Mouse (Mus musculus) urinary bladder, postnatal 4 days (tissue): ENCODE data around the gene Pkm.

Source experiments
- DNase-seq, 2 experiments: peaks; one replicate each; pipeline ENCODE4 v3.0.0; 2021 to 2022; ENCODE audit warnings: low spot score in 2 of 2

The Pkm gene

DNA sequence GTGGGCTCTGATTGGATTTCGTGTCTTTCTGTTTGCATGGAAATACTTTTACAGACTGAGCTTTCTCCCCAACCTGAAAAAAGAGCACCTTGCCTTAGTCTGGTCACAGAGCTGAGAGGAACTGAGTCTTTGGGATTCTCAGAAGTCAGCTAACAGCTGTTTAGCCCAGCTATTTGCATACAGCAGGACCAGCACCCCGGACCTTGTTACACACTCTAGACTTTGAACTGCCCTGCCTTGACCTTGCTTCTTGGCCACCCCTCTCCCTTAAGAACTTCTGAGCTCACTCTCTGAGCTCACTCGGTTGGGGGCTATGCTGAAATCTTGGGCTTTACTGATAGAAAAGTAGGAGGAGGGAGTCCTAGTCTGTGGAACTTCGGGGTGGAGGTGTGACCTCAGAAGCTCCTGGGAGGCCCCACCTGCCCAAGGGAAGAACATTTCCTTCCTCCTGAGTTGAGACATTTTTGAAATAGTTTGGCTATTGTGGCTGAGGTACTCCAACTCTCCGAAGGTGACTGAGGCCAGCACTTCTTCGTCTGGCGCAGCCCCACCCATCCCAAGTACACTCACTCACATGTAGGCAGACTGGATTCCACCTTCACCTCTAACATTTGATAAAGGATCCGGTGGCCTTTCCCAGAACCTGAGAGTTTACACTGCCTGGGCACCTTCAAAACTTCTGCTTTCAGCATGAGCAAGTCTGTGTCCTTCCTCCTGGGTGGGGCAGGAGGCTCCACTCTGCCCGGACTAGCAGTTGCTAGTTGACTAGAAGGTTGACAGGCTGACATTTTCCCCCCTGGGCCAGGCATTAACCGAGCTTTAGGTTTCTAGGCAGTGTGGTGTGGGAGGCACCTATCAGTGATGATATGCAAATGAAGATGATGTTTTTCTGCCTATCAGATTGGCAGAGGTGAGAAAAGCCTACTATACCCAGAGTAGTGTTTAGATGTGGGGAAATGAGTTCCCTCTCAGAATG is 51.0 kb downstream of the Pkm start:
- no peak for DNase-seq

DNA sequence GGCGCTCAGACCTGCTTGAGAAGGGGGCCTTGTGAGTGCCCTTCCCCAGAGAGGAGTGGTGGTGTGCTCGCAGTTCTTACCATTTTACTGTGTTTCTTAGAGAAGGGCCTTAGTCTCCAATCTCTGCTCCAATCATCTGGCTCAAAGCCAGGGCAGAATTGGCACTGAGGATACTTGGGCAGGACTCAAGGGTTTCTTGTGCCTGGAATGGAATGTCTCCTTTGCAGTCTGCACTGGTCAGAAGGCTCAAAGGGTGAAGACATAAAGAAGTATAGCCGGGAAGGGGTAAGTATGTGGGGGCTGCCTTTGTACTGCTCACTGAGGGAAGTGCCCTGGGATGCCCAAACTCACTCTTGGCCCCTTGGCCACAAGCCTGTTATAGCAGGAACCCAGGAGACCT is 53.1 kb downstream of the Pkm start:
- DNase-seq: no peak

DNA sequence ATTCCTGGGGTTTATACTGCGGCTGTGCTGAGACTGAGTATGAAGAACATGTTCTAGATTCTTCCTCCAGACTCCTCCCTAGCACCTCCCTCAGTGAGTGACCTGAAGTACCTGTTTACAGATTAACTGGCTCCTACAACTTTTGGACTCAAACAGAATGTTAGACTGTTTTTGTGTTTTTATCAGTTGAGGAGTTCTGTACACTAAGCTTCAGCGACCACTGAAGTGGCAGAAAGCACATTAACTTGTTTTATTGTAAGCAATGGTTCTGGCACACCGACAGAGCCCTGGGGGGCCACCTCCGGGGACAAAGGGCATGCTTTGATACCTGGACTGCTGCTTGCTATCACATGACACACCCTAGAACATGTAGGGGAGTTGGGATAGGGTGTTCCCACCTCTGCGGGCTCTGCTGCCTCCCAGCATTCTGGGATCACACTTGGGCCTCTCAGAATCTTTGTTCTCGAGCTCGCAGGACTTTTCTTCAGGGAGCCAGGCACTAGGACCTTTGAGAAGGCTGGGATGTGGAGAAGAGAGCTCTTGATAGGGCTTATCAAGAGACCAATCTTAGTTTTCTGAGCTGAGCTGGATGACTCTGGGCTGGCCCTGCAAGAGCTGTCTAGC is 60.2 kb downstream of the Pkm start:
- DNase-seq: no peak

DNA sequence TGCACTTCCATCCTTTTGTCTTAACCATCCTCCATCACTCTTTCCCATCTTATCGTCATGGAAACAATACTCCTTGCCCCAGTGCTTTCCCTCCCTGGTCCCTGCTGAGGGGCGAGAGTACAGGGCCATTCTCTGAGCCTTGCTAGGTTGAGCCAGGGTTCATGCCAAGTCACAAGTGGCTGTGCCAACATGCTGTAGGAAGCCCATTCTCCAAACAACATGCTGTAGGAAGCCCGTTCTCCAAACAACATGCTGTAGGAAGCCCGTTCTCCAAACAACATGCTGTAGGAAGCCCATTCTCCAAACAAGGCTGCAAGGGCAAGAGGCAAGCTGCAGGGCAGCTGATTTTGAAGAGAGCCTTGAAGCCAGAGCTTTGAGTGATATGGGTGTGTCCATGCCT is 62.1 kb downstream of the Pkm start:
- no peak for DNase-seq

DNA sequence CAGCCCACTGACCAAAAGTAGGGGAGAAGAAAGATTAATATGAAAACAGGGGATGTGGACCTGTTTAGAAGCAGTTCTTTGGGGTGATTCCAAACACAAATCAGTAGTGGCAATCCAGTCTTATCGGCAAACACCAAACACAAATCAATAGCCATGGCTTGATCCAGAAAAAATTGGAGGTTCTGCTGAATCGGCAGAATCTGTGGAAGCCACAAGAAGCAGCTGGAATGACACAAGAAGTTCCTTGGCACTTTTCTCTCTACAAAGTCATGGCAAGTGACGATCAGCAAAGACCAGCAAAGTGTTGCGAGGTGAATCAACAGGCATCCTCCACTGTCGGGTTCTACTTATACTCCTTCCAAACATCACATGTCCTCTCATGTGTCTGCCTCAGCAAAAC is 65.0 kb downstream of the Pkm start:
- no peak for DNase-seq

DNA sequence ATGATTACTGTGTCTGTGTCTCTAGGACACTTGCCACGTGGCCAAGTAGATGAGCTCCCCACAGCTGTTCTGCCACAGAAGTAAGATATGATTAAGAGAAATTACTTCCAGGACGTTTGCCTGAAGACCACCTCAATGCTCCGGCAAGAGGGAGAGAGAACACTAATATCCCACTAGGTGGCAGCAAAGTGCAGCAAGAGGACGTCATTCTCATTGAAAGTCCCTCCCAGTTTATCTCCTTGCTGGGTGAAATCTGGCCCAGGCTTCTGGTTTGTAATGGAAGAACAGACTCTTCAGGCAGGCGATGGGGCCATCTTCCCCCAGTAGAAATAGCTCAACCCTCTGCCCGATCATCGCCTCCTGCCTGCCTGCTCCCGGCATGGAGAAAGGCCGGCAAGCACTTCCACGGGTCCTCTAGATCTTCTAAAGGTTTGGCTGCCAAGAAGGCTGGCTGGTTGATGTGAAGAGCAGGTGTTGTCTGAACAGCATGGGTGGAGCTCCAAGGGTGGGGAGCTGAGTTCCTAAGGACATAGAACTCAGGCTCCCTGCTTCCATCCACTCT is 67.0 kb downstream of the Pkm start:
- DNase-seq: peak; percentile 49 to 68

DNA sequence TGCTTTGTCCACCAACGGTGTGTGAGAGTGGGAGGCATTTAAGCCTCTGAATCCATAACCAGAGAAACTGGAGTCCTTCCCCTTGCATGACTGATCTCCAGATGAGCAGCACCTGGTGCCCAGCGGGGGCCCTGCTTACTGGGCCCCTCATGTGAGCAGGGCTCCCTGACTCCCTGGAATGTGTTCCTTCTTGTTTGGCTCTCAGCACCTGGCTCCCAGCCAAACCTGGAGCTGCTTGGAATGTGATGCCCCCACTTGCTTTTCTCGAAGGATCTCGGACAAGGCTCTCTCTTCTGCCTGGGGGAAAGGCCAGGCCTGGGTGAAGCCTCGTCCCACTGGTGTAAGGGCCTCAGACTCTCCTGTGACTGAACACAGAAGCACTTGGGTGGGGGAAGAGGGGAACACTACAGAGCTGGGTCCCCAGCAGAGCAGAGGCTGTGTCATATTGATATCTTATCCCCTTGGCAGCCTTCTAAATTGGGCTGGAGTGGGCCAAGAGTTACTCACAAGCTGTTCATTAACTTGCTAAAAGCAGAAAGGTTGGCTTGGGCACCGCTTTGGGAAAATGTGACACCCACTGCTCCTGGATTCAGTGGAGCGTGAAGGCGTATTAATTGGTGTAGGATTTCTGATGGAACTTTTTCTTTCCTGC is 67.7 kb downstream of the Pkm start:
- DNase-seq: peak in 1 of 2 experiments; percentile 33

DNA sequence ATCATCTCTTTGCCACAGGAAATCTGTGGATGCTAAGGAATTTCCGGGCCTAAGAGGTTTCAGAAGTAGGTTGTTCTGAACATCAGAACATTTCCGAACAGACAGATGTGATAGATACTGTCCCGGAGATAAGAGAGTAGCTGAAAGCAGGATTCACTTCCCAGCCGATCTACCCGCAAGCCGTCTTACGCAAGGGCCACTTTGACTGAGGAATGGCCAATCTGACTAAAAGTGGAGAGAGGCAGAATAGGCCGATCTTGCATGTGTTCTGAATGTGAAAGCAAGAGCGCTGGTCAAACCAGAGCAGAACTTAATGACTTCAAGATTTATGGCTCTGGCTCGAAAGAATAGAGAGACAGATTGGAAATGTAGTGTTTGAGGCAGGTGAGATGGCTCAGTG is 69.3 kb downstream of the Pkm start:
- DNase-seq: no peak

DNA sequence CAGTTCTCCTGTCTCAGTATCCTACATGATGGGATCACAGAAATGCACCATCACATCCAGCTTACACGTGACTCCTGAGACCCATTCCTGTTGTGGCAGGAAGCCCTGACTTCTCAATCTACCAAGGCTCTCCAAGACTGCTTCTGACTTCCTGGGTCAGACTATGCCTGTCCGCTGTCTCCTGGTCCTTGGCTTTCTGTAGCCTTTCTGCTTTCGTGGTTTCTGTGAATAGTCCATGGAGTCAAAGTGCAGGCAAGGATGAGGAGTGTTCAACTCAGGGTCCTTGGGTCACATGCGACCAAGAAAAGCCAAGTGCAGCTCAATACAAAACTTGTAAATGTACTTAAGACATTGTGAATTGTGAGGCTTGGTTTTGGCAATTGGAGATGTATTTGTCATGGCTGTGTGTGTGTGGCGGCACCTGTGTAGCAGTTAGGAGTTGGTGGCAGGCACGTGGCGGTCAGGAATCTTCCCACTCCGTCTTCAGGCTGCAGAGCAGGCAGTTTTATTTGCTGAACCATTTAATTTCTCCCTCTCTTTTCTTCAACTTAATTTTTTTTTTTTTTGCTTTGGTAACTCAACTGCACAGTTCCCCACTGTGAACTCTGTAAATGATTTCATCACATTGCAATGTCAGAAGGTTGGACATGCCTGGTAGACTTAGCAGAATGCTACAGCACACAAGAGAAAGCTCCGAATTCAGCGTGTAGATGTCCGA is 71.6 kb downstream of the Pkm start:
- no peak for DNase-seq
